Mouse (Mus musculus): ENCODE data around the gene Nr2f1.

DNA sequence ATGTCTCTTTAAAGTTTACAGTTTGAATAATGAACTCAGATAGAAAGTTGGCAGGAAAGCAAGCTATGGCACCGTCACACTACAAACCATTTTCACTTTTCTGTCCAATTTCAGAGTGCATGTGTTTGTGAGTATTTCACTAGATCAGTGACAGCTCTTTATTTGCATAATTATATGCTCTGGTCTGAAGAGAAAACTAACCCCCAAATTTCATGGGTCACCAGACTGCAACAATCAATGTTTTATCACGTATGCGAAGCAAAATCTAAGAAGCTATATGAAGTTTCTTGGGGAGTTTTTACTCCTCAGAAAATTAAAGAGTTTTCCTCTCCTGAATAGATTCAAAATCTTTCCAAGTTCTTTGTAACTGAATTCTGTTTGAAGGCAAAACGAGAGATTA lies 31.4 kb downstream of the Nr2f1 start:
- TF ChIP-seq HCFC1 (IDR thresholded peaks at IDR 0.05; ENCODE audit: low read depth, low read length) (no peak), ZC3H11A (IDR thresholded peaks at IDR 0.05; ENCODE audit: low read depth, low read length) (no peak), RCOR1 (conservative IDR thresholded peaks at IDR 0.05; ENCODE audit: low read depth, low read length) (no peak), CTCF (conservative IDR thresholded peaks at IDR 0.05 in 1 of 2, IDR thresholded peaks at IDR 0.05 in 1 of 2; ENCODE audit: low read depth in 2 of 2, low read length in 2 of 2) (no peak), TBP (conservative IDR thresholded peaks at IDR 0.05; ENCODE audit: low read depth, low read length) (no peak)

Measured in CH12.LX (cell line).